Mouse (Mus musculus) activated CD4-positive, CD25-positive, alpha-beta regulatory T cell, adult 9 weeks (primary cell): ENCODE measurements around the gene Samd14. TPM values are rescaled to one million over a fixed set of nuclear protein-coding genes. Genes with fewer than 3 reads are reported as not detected.

Experiments
- polyA plus RNA-seq: library from polyadenylated mRNA; unstranded; fragments of 100-300 nt; shearing (Covaris generic); gene quantifications from one replicate; pipeline ENCODE4 v1.2.1, GENCODE M21; 2017

Gene Samd14
- polyA plus RNA-seq: 0.46 TPM

GRCm38 (mm10) chr11:95009629-95010014 is at the start of gene Samd14:
Gene Samd14, plus strand, starts transcription at chr11:95009879.

GRCm38 (mm10) chr11:94967419-94967818 is 42.3 kb upstream of the Samd14 start, which contains the start of gene Hils1:
Gene Hils1, plus strand, starts transcription at chr11:94967593.

GRCm38 (mm10) chr11:94976199-94976598 is 33.5 kb upstream of the Samd14 start, which contains the start of gene Sgca:
Gene Sgca, minus strand, starts transcription at chr11:94976327.

GRCm38 (mm10) chr11:94990749-94991577 is 18.7 kb upstream of the Samd14 start, which contains the start of gene Ppp1r9b:
Gene Ppp1r9b, plus strand, starts transcription at chr11:94991035.

GRCm38 (mm10) chr11:95041139-95041609 is 31.5 kb downstream of the Samd14 start, which contains the start of gene Pdk2:
Gene Pdk2, minus strand, starts transcription at chr11:95041354.

Other genes starting within 250 kb of the Samd14 start
- gene Tmem92, start 227.2 kb upstream of the Samd14 start, polyA plus RNA-seq: not detected
- gene Col1a1, start 73.7 kb upstream of the Samd14 start, polyA plus RNA-seq: 0.54 TPM
- gene Hils1, start 42.3 kb upstream of the Samd14 start, polyA plus RNA-seq: not detected
- not detected for gene Sgca, start 33.6 kb upstream of the Samd14 start, polyA plus RNA-seq
- gene Ppp1r9b, start 18.8 kb upstream of the Samd14 start, polyA plus RNA-seq: 12.6 TPM
- 17.3 TPM for gene Pdk2, start 31.5 kb downstream of the Samd14 start, polyA plus RNA-seq
- 1.7 TPM for gene Itga3, start 66.9 kb downstream of the Samd14 start, polyA plus RNA-seq
- gene Dlx3, start 110.2 kb downstream of the Samd14 start, polyA plus RNA-seq: not detected
- not detected for gene Dlx4, start 136.4 kb downstream of the Samd14 start, polyA plus RNA-seq